ENCODE assay signal across 14 mouse cellular contexts in genomic region chr2:50373006-50373405, GRCm38 (mm10).
"Had no signal": no experiment of that assay in that cellular context is flagged by ENCODE, and none has a peak within 500 bp of the region (broad histone marks: within the 10 kb centered on the region; RNA-seq: fewer than 3 reads in every experiment).

No protein-coding gene starts in this region.

- H3K27ac ChIP-seq: liver, embryonic 13.5 days; midbrain, embryonic 10.5 days; neural tube, embryonic 15.5 days; stomach, embryonic 15.5 days had no signal

- DNase-seq: liver; liver, embryonic 13.5 days; liver, postnatal 0 days; midbrain, embryonic 14.5 days; right cerebral cortex, adult 18-20 months; right cerebral cortex, postnatal 4 days; spleen, adult 18-20 months; thymus, adult 2 months; thymus, postnatal 25 days had no signal

- H3K36me3 ChIP-seq: liver, embryonic 13.5 days; midbrain, embryonic 10.5 days; neural tube, embryonic 15.5 days; stomach, embryonic 15.5 days had no signal

- ATAC-seq: intestine, embryonic 16.5 days; liver, postnatal 0 days had no signal

- H3K9me3 ChIP-seq: liver, embryonic 13.5 days; midbrain, embryonic 10.5 days; neural tube, embryonic 15.5 days; stomach, embryonic 15.5 days had no signal

- H3K27me3 ChIP-seq: liver, embryonic 13.5 days; neural tube, embryonic 15.5 days; stomach, embryonic 15.5 days had no signal

- H3K4me3 ChIP-seq: liver, embryonic 13.5 days; midbrain, embryonic 10.5 days; myocyte; neural tube, embryonic 15.5 days; stomach, embryonic 15.5 days had no signal

- H3K4me2 ChIP-seq: liver, embryonic 13.5 days; neural tube, embryonic 15.5 days; stomach, embryonic 15.5 days had no signal

- H3K4me1 ChIP-seq: liver, embryonic 13.5 days; midbrain, embryonic 10.5 days had no signal

- H3K9ac ChIP-seq: liver, embryonic 13.5 days; liver, postnatal 0 days; neural tube, embryonic 15.5 days; stomach, embryonic 15.5 days had no signal
